Mouse (Mus musculus) midbrain, embryonic 16.5 days (tissue): ENCODE results near the gene Plxnd1. TPM values are rescaled to one million over a fixed set of nuclear protein-coding genes. Genes with fewer than 3 reads are reported as not detected.
A peak's percentile ranks its signal among the peaks of the same experiment; 100 is the strongest.

Experiments
- ATAC-seq: fragments of 200-750 bp; cut with Nextera tagmentation; 2 replicates; pipeline ENCODE4 v1.8.0; 2017; ENCODE audit warnings: moderate TSS enrichment
- H3K27ac ChIP-seq: fragments of 300-500 bp; sonication (generic); 2 replicates; pipeline ENCODE4 v1.5.1; 2014; ENCODE audit warnings: mild to moderate bottlenecking, low read length, mixed read lengths
- H3K27me3 ChIP-seq: fragments of 300-500 bp; sonication (generic); 2 replicates; pipeline ENCODE4 v1.6.1; 2014; ENCODE audit warnings: low read depth, low read length, mixed read lengths; ENCODE audit not compliant: control insufficient read depth, insufficient read depth
- H3K36me3 ChIP-seq: fragments of 300-500 bp; sonication (generic); 2 replicates; pipeline ENCODE4 v1.6.1; 2014; ENCODE audit warnings: mild to moderate bottlenecking, low read length, moderate library complexity, mixed read lengths; ENCODE audit not compliant: control insufficient read depth, insufficient read depth
- H3K4me1 ChIP-seq: fragments of 300-500 bp; sonication (generic); 2 replicates; pipeline ENCODE4 v1.6.1; 2014; ENCODE audit warnings: mild to moderate bottlenecking, low read length, mixed read lengths; ENCODE audit not compliant: control insufficient read depth, insufficient read depth
- H3K4me2 ChIP-seq: fragments of 300-500 bp; sonication (generic); 2 replicates; pipeline ENCODE4 v1.6.1; 2014; ENCODE audit warnings: mild to moderate bottlenecking, low read length, mixed read lengths
- H3K4me3 ChIP-seq: fragments of 300-500 bp; sonication (generic); 2 replicates; pipeline ENCODE4 v1.5.1; 2014; ENCODE audit warnings: low read depth, mild to moderate bottlenecking, low read length, moderate library complexity, mixed read lengths
- H3K9ac ChIP-seq: fragments of 300-500 bp; sonication (generic); 2 replicates; pipeline ENCODE4 v1.6.1; 2014; ENCODE audit warnings: low read depth, low read length, mixed read lengths
- H3K9me3 ChIP-seq: fragments of 300-500 bp; sonication (generic); replicated peaks from 2 replicates; pipeline ENCODE4 v1.6.1; 2014; ENCODE audit warnings: mild to moderate bottlenecking, low read length, mixed read lengths; ENCODE audit not compliant: control insufficient read depth, poor library complexity, severe bottlenecking
- WGBS: fragments of 180-500 bp; shearing (Covaris S2); extraction: QIAGEN DNeasy Blood & Tissue Kit; methylation state at CpG from one replicate; pipeline ENCODE4 v1.1.7; 2014; 5-methylcytosine and 5-hydroxymethylcytosine counted together
- polyA plus RNA-seq: library from polyadenylated mRNA; unstranded; fragments of >200 nt; fragmentation: Nextera tagmentation; extraction: Ambion mirVana; gene quantifications from 2 replicates; pipeline ENCODE4 v1.2.1, GENCODE M21; 2015

Plxnd1 gene
- polyA plus RNA-seq, 1 experiment from 2014 or later: 7.5 TPM

DNA sequence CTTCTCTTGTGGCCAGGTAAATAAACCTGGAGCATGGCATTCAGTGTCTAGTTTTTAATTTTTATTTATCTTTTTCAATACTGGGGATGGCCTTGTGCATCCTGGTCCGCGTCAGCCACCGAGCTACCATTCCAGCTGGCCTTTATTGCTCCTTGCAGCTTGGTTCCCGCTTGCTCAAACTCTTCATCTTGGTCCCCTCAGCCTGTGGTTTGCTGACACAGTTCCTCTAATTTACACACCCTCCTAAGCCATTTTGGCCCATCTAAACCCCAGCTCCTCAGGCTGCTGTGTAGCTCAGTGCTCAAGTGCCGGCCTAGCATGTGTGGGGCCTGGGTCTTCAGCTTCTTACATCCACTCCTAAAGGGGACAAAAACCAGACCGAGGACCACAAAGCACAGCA is 19.3 kb upstream of the Plxnd1 start:
- Histone ChIP-seq H3K4me3 (no peak overlapping the region), H3K4me1 (no peaks in the 10 kb centered on the region), H3K27ac (no peak overlapping the region), H3K9ac (no peak overlapping the region), H3K36me3 (no peaks in the 10 kb centered on the region), H3K9me3 (no peaks in the 10 kb centered on the region), H3K4me2 (no peak overlapping the region), H3K27me3 (no peaks in the 10 kb centered on the region)
- ATAC-seq: no peak
- WGBS: 87% methylated on average over 6 of the region's 6 CpGs

DNA sequence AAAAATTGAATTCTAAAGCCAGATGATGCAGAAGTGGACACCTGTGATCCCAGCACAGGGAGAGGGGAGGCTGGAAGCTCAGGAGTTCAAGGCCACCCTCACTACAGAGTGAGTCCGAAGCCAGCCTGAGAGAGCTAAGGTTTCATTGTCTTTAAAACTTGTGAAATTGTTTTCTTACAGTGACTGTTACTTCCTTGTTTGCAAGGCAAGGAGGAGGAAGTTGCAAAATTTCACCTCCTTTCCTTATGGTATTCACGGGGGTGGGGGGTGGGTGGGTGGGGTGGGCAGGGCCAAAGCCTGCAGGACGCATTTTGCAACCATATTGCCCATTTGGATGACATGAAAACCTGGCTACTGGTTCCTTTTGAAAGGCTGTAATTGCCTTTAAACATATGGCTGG is 18.9 kb upstream of the Plxnd1 start:
- Histone ChIP-seq H3K4me2 (no peak overlapping the region), H3K27me3 (no peaks in the 10 kb centered on the region), H3K9ac (no peak overlapping the region), H3K27ac (no peak overlapping the region), H3K4me3 (no peak overlapping the region), H3K36me3 (no peaks in the 10 kb centered on the region), H3K9me3 (no peaks in the 10 kb centered on the region), H3K4me1 (no peaks in the 10 kb centered on the region)
- 76% methylated on average over 3 of the region's 3 CpGs for WGBS
- ATAC-seq: no peak

GRCm38 (mm10) chr6:116010541-116010940 is 15.7 kb upstream of the Plxnd1 start:
- Histone ChIP-seq H3K4me2 (no peak overlapping the region), H3K27me3 (no peaks in the 10 kb centered on the region), H3K9ac (no peak overlapping the region), H3K4me1 (no peaks in the 10 kb centered on the region), H3K27ac (no peak overlapping the region), H3K4me3 (no peak overlapping the region), H3K9me3 (no peaks in the 10 kb centered on the region), H3K36me3 (no peaks in the 10 kb centered on the region)
- 1% methylated on average over 6 of the region's 6 CpGs for WGBS
- ATAC-seq: peak; percentile 57

DNA sequence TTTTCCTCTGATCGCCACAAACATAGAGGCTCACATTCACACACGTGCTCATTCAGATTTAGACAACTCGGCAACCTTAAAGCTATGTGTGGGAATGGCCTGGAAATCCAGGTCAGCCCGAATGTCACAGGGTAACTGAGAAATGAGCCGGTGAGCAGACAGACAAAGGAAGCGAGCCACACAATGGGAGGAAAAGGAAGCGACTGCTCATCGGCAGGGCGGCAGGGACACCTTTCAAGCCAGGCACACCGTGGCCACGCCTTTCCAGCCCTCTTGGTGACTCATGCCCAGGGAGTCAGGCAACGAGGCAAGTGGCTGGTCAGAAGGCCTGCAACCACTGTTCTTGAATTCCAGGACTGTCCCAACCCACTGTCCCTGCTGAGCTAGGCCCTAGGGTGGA is 14.6 kb upstream of the Plxnd1 start:
- no peak for ATAC-seq
- no peak overlapping the region for H3K27ac ChIP-seq
- no peaks in the 10 kb centered on the region for H3K9me3 ChIP-seq
- 55% methylated on average over 12 of the region's 12 CpGs for WGBS
- no peak overlapping the region for H3K4me3 ChIP-seq
- no peaks in the 10 kb centered on the region for H3K27me3 ChIP-seq
- no peak overlapping the region for H3K4me2 ChIP-seq
- no peaks in the 10 kb centered on the region for H3K36me3 ChIP-seq
- no peaks in the 10 kb centered on the region for H3K4me1 ChIP-seq
- no peak overlapping the region for H3K9ac ChIP-seq

GRCm38 (mm10) chr6:116007561-116008173 is 12.9 kb upstream of the Plxnd1 start:
- no peak; the same call in 1 of the 2 replicates for ATAC-seq
- no peaks in the 10 kb centered on the region for H3K9me3 ChIP-seq
- WGBS: 19% methylated on average over 9 of the region's 9 CpGs

DNA sequence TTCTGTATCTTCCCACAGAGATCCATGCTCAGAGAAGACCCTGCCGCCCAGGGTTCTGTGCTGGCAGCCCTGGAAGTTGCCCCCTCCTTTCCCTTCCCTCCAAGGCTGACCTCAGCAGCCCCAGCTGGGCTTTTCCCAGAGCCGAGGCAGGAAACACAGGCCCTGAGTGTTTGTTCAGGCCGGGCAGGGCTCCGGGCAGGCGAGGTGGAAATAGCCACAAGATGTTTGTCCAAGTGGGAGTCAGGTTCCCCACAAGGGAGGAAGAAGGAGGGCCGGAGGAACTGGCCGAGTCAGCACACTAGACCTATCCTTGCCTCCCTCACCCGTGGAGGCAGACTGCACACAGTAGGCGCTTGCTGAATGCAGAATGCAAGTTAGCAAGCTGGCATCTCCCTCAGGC is 11.9 kb upstream of the Plxnd1 start:
- H3K36me3 ChIP-seq: no peaks in the 10 kb centered on the region
- no peak for ATAC-seq
- no peaks in the 10 kb centered on the region for H3K4me1 ChIP-seq
- WGBS: 48% methylated on average over 9 of the region's 9 CpGs
- no peak overlapping the region for H3K9ac ChIP-seq
- no peaks in the 10 kb centered on the region for H3K27me3 ChIP-seq
- H3K27ac ChIP-seq: no peak overlapping the region
- H3K4me2 ChIP-seq: no peak overlapping the region
- no peak overlapping the region for H3K4me3 ChIP-seq
- H3K9me3 ChIP-seq: no peaks in the 10 kb centered on the region

More at GRCm38 (mm10) chr6:116007561-116008173, 12.9 kb upstream of the Plxnd1 start:
- no peak overlapping the region for H3K4me2 ChIP-seq
- H3K9ac ChIP-seq: no peak overlapping the region
- no peaks in the 10 kb centered on the region for H3K27me3 ChIP-seq
- H3K27ac ChIP-seq: no peak overlapping the region
- no peaks in the 10 kb centered on the region for H3K4me1 ChIP-seq
- H3K36me3 ChIP-seq: no peaks in the 10 kb centered on the region
- H3K4me3 ChIP-seq: no peak overlapping the region

DNA sequence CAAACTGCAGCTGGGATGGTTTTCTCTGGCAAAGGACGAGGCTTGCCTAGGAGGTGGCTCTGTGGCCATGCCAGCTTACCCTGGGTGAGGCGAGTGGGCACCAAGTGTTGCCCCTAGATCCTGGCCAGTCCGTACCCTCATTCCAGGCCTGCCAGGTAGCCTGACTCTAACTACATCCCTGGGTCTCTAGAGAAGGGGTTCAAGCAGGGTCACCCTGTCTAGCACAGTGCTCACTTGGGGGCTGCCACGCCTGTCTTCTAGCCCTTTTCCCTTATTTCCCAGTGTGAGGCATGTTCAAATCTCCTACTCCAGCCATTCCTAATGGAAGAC is 11.1 kb upstream of the Plxnd1 start:
- Histone ChIP-seq H3K4me2 (no peak overlapping the region), H3K36me3 (no peaks in the 10 kb centered on the region), H3K27ac (no peak overlapping the region), H3K9ac (no peak overlapping the region), H3K9me3 (no peaks in the 10 kb centered on the region), H3K4me3 (no peak overlapping the region), H3K27me3 (no peaks in the 10 kb centered on the region), H3K4me1 (no peaks in the 10 kb centered on the region)
- WGBS: 78% methylated on average over 4 of the region's 4 CpGs
- ATAC-seq: no peak

GRCm38 (mm10) chr6:116005275-116005958 is 10.6 kb upstream of the Plxnd1 start:
- H3K4me3 ChIP-seq: no peak overlapping the region
- no peaks in the 10 kb centered on the region for H3K4me1 ChIP-seq
- 68% methylated on average over 17 of the region's 17 CpGs for WGBS
- no peaks in the 10 kb centered on the region for H3K36me3 ChIP-seq
- ATAC-seq: no peak
- H3K9me3 ChIP-seq: no peaks in the 10 kb centered on the region
- H3K9ac ChIP-seq: no peak overlapping the region
- no peak overlapping the region for H3K4me2 ChIP-seq
- H3K27ac ChIP-seq: no peak overlapping the region
- H3K27me3 ChIP-seq: no peaks in the 10 kb centered on the region

- no peak for ATAC-seq
- 85% methylated on average over 6 of the region's 6 CpGs for WGBS
- Histone ChIP-seq H3K9ac (no peak overlapping the region), H3K27ac (no peak overlapping the region), H3K4me3 (no peak overlapping the region), H3K27me3 (no peaks in the 10 kb centered on the region), H3K9me3 (no peaks in the 10 kb centered on the region), H3K4me2 (no peak overlapping the region), H3K36me3 (no peaks in the 10 kb centered on the region), H3K4me1 (no peaks in the 10 kb centered on the region)
These were observed 9.9 kb upstream of the Plxnd1 start for GRCm38 (mm10) chr6:116004716-116005115.
